Mouse (Mus musculus): ENCODE results near the gene Mageh1. TPM values are rescaled to one million over a fixed set of nuclear protein-coding genes. Genes with fewer than 3 reads are reported as not detected.
"Not testable (repeated sequence)": the region's sequence is repeated elsewhere in the genome, so short reads cannot be mapped to it uniquely, and the experiment has no call there.

Gene Mageh1
- total and polyA plus RNA-seq, 3 experiments, result 8.7 to 13.3 (median 11.7) TPM

GRCm38 (mm10) chrX:153025255-153025654, 12.1 kb downstream of the Mageh1 start:
- dilution Hi-C loops (cut with MboI; ENCODE audit: extremely low pct_ligation_motif_present, extremely low pct_unique_long_range_greater_than_20kb, low sequenced_read_pairs); DNase-seq (ENCODE audit: extremely low read depth); H3K4me1 ChIP-seq (ENCODE audit: control insufficient read depth in 1 of 2, insufficient read depth in 2 of 2); H3K4me2 ChIP-seq (ENCODE audit: insufficient read depth, low read depth, poor library complexity, severe bottlenecking); H3K9ac ChIP-seq (ENCODE audit: insufficient read depth, low read depth); H3K79me2 ChIP-seq (replicated peaks; ENCODE audit: control insufficient read depth, extremely low read depth, insufficient read depth, poor library complexity, severe bottlenecking); H3K27me3 ChIP-seq (replicated peaks); in situ Hi-C loops (cut with MboI; ENCODE audit: low pct_ligation_motif_present, low pct_unique_long_range_greater_than_20kb, low sequenced_read_pairs); H3K9me3 ChIP-seq (replicated peaks; ENCODE audit: low read length); H3K27ac ChIP-seq (ENCODE audit: insufficient read depth, low read depth); H3K4me3 ChIP-seq (replicated peaks in 1 of 3; ENCODE audit: low read depth in 2 of 3, low read length in 2 of 3, poor library complexity in 1 of 3); H3K36me3 ChIP-seq (replicated peaks in 1 of 2; ENCODE audit: control insufficient read depth in 1 of 2, insufficient read depth in 1 of 2, low read length in 1 of 2): not testable (repeated sequence)

GRCm38 (mm10) chrX:153007685-153008047, 29.7 kb downstream of the Mageh1 start:
- Histone ChIP-seq H3K27ac (ENCODE audit: insufficient read depth, low read depth) (no peak overlapping the region), H3K27me3 (replicated peaks) (no peaks in the 10 kb centered on the region), H3K36me3 (replicated peaks in 1 of 2; ENCODE audit: control insufficient read depth in 1 of 2, insufficient read depth in 1 of 2, low read length in 1 of 2) (no peaks in the 10 kb centered on the region), H3K9ac (ENCODE audit: insufficient read depth, low read depth) (no peak overlapping the region; the same call in 1 of the 2 replicates), H3K4me2 (ENCODE audit: insufficient read depth, low read depth, poor library complexity, severe bottlenecking) (peak overlapping the region; percentile 44; the same call in 1 of the 2 replicates), H3K79me2 (replicated peaks; ENCODE audit: control insufficient read depth, extremely low read depth, insufficient read depth, poor library complexity, severe bottlenecking) (no peaks in the 10 kb centered on the region), H3K9me3 (replicated peaks; ENCODE audit: low read length) (no peaks in the 10 kb centered on the region), H3K4me1 (ENCODE audit: control insufficient read depth in 1 of 2, insufficient read depth in 2 of 2) (no peaks in the 10 kb centered on the region), H3K4me3 (replicated peaks in 1 of 3; ENCODE audit: low read depth in 2 of 3, low read length in 2 of 3, poor library complexity in 1 of 3) (peak overlapping the region in 1 of 3 experiments; percentile 91)
- dilution Hi-C loops (cut with MboI; ENCODE audit: extremely low pct_ligation_motif_present, extremely low pct_unique_long_range_greater_than_20kb, low sequenced_read_pairs), result no loop called here
- DNase-seq (ENCODE audit: extremely low read depth), result no peak
- no peak for TF ChIP-seq ETS1 (conservative IDR thresholded peaks at IDR 0.05; ENCODE audit: low read depth, low read length)
- no peak for TF ChIP-seq MYC (IDR thresholded peaks at IDR 0.05; ENCODE audit: low read depth, low read length)
- TF ChIP-seq GABPA (IDR thresholded peaks at IDR 0.05; ENCODE audit: insufficient replicate concordance, low read depth, low read length), result no peak
- no peak for TF ChIP-seq TCF12 (IDR thresholded peaks at IDR 0.05; ENCODE audit: low read depth, low read length)
- TF ChIP-seq CHD1 (IDR thresholded peaks at IDR 0.05; ENCODE audit: low read depth, low read length), result no peak
- TF ChIP-seq MAZ (IDR thresholded peaks at IDR 0.05; ENCODE audit: low read depth, low read length), result no peak
- TF ChIP-seq ELF1 (IDR thresholded peaks at IDR 0.05; ENCODE audit: low read depth, low read length), result no peak
- no peak for TF ChIP-seq PAX5 (IDR thresholded peaks at IDR 0.05; ENCODE audit: low read length)
- no peak for TF ChIP-seq MAX (IDR thresholded peaks at IDR 0.05; ENCODE audit: low read length)
- no peak for TF ChIP-seq USF1 (IDR thresholded peaks at IDR 0.05; ENCODE audit: low read depth, low read length)
- TF ChIP-seq JUN (IDR thresholded peaks at IDR 0.05; ENCODE audit: insufficient read depth, low read depth, low read length), result no peak
- in situ Hi-C loops (cut with MboI; ENCODE audit: low pct_ligation_motif_present, low pct_unique_long_range_greater_than_20kb, low sequenced_read_pairs), result no loop called here

DNA sequence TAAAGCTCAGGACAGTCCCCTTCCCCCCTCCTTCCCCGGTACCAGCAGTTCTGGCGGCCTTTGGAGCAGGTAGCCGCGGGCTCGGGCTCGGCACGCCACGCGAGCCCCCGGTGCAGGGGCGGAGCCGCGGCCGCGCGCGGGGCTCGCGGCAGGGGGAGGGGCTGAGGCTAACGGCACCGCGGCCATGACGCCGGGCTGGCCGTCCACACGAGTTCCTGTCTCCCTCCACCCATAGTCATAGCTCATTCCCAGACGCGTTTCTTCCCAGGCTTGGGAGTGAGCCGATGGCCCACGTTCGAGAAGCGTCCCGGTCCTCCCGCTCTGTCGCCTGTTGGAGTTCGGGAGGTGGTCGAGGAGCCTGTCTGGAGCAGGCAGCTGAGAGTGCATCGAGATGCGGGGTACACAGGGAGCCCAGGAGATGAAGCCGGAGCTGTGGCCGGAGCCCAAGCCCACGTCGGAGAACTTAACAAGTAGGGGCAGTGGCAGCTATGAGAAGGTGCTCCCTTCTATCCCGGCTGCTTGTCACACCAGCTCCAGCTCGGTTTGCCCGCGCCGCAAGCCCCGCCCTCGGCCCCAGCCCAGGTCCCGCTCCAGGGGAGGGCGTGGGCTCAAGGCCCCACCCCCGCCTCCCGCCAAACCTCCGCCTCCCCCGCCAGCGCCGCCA, 30.2 kb downstream of the Mageh1 start:
- Histone ChIP-seq H3K9ac (ENCODE audit: insufficient read depth, low read depth) (peak overlapping the region; percentile 50), H3K9me3 (replicated peaks; ENCODE audit: low read length) (no peaks in the 10 kb centered on the region), H3K79me2 (replicated peaks; ENCODE audit: control insufficient read depth, extremely low read depth, insufficient read depth, poor library complexity, severe bottlenecking) (no peaks in the 10 kb centered on the region), H3K4me1 (ENCODE audit: control insufficient read depth in 1 of 2, insufficient read depth in 2 of 2) (no peaks in the 10 kb centered on the region), H3K4me2 (ENCODE audit: insufficient read depth, low read depth, poor library complexity, severe bottlenecking) (peak overlapping the region; percentile 44; the same call in 1 of the 2 replicates), H3K36me3 (replicated peaks in 1 of 2; ENCODE audit: control insufficient read depth in 1 of 2, insufficient read depth in 1 of 2, low read length in 1 of 2) (no peaks in the 10 kb centered on the region), H3K27ac (ENCODE audit: insufficient read depth, low read depth) (peak overlapping the region; percentile 54; the same call in 1 of the 2 replicates), H3K4me3 (replicated peaks in 1 of 3; ENCODE audit: low read depth in 2 of 3, low read length in 2 of 3, poor library complexity in 1 of 3) (peak overlapping the region; percentile 52 to 91 (median 69)), H3K27me3 (replicated peaks) (no peaks in the 10 kb centered on the region)
- peak; percentile 45 for DNase-seq (ENCODE audit: extremely low read depth)
- dilution Hi-C loops (cut with MboI; ENCODE audit: extremely low pct_ligation_motif_present, extremely low pct_unique_long_range_greater_than_20kb, low sequenced_read_pairs), result no loop called here
- in situ Hi-C loops (cut with MboI; ENCODE audit: low pct_ligation_motif_present, low pct_unique_long_range_greater_than_20kb, low sequenced_read_pairs), result no loop called here
- TF ChIP-seq POLR2A (IDR thresholded peaks at IDR 0.05; ENCODE audit: low read depth, low read length) (peak; percentile 51), TBP (conservative IDR thresholded peaks at IDR 0.05; ENCODE audit: low read depth, low read length) (no peak)
